Mouse (Mus musculus) splenic B cell, adult 2 months (primary cell): Measurements from ENCODE around the gene Sdk2.

Experiments
- DNase-seq: peaks from one replicate; pipeline ENCODE4 v3.0.0-alpha.2; 2011; ENCODE audit warnings: low read depth, low spot score
- H3K27me3 ChIP-seq: 2 replicates; pipeline ENCODE4 v1.6.1; 2012; ENCODE audit warnings: mild to moderate bottlenecking, low read length, moderate library complexity, mixed read lengths; ENCODE audit not compliant: control insufficient read depth, poor library complexity, insufficient read depth, severe bottlenecking
- H3K36me3 ChIP-seq: 2 replicates; pipeline ENCODE4 v1.6.1; 2012; ENCODE audit warnings: mild to moderate bottlenecking, low read length, moderate library complexity, mixed read lengths; ENCODE audit not compliant: control insufficient read depth, poor library complexity, insufficient read depth, severe bottlenecking

Gene Sdk2

GRCm38 (mm10) chr11:114064871-114065388, 1.9 kb downstream of the Sdk2 start:
- 0 out of 2 replicates have a peak, but pooled peaks cover 2% of the 10 kb centered on the region for H3K27me3 ChIP-seq
- H3K36me3 ChIP-seq, result no peaks in the 10 kb centered on the region
- peak; percentile 14 for DNase-seq

DNA sequence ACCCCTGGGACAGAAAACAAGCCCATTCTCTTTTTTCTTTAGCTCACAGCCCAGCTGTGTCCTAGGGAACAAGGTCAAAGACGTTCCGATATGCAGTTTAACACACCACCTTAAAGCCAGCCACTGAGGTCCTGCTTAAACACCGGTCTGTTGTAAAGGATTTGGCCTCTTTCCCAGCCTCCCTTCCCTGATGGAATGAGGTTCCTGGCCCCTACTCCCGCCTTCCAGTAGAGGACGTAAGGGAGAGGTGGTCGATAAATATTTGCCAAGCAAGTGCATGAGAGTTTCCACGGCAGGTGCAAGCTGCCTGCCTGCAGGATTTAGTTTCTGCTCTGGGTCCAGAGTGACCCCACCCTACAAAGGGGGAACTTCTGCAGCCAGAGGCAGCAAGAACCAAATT, 4.9 kb downstream of the Sdk2 start:
- Histone ChIP-seq H3K36me3 (no peaks in the 10 kb centered on the region), H3K27me3 (no peaks in the 10 kb centered on the region)
- DNase-seq, result no peak

DNA sequence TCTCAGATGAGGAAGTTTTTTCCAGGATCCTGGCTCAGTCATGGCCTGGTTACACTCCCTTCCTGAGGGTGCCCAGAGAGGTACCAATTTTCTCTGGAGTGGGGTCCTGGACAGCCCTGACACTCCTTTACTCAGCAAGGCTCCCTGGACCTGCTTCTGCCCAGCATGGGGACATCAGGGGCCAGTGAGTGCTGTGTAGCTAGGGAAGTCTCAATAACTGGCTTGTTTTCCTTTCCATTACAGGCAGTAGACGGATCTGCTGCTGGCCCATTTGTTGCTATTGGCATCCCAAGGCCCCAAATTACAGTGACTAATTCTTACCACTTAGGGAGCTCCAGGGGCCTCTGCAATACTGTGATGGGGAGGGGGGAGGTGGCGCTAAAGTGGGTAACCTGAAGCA, 5.6 kb downstream of the Sdk2 start:
- Histone ChIP-seq H3K27me3 (no peaks in the 10 kb centered on the region), H3K36me3 (no peaks in the 10 kb centered on the region)
- no peak for DNase-seq

GRCm38 (mm10) chr11:114056351-114056750, 10.5 kb downstream of the Sdk2 start:
- no peaks in the 10 kb centered on the region for H3K27me3 ChIP-seq
- no peak for DNase-seq

DNA sequence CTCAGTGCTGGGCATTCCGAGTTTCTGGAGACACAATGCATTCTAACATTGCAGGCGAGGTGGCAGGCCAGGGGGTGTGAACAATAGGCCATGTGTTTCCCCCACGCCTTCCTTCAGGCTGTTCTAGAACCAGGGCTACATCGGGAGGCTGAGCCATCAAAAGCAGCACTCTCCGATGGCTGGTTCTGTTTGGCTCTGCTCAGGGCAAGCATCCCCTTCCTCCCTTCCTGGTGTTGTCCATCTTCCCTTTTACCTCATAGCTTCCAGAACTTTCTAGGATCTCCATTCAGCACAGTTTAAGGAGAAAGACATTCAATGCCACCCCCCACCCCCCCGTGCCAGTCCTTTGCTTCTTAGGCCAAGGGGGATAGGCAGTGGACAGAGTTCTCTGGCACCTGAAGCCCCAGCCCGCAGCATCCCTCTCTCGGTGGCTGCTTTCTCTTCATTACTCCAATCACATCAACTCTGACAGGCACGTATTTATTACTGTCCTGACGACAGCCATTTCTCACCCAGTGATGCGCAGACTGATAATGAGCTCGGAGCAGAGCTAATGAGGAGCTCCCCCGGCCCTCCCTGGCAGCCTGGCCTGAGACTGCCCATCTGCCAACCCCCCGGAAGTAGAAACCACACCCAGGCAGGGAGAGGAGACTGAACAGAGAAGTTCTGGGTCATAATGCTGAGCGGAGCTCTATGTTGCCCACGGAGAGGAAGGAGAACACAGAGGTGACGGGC, 12.1 kb downstream of the Sdk2 start:
- no peaks in the 10 kb centered on the region for H3K27me3 ChIP-seq
- no peaks in the 10 kb centered on the region for H3K36me3 ChIP-seq
- DNase-seq, result no peak

More at GRCm38 (mm10) chr11:114056351-114056750, 10.5 kb downstream of the Sdk2 start:
- H3K36me3 ChIP-seq, result no peaks in the 10 kb centered on the region

DNA sequence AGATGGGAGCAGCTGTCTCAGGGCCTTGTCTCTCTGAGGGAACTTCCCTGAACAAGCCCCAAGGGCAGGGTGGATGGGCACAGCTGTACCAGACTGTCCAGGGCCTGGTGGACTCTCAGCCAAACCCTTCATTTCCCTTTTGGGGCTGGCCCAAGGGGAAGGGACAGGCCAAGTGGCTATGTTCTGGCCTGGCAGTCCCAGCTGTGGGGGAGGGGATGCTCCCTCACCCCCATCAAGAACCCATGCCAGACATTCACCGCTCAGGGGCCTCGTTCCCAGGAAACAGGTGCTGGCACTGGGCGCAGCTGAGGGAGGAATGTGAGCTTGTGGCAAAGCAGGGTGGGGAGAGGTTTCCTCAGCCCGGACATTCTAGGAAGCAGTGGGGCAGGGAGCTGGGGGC, 15.5 kb downstream of the Sdk2 start:
- no peaks in the 10 kb centered on the region for H3K36me3 ChIP-seq
- DNase-seq, result no peak
- H3K27me3 ChIP-seq, result no peaks in the 10 kb centered on the region

DNA sequence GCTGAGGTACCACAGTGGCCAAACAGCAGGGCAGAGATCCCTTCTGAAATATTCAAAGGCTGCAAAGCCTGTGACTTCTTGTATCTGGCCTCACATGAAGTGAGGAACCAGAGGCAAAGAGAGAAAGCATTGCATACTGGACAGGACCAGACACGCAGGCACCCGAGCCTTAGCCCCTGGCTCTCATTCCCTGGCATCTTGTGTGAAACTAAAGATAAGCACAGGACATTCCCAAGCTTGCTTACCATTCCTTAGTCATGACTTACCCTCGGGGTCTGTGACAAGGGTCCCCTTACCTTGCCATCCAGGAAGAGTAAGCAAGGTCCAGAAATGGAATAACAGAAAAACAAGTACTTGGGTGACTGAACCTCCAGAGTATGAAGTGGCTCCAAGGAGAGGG, 16.3 kb downstream of the Sdk2 start:
- no peaks in the 10 kb centered on the region for H3K36me3 ChIP-seq
- no peak for DNase-seq
- no peaks in the 10 kb centered on the region for H3K27me3 ChIP-seq

DNA sequence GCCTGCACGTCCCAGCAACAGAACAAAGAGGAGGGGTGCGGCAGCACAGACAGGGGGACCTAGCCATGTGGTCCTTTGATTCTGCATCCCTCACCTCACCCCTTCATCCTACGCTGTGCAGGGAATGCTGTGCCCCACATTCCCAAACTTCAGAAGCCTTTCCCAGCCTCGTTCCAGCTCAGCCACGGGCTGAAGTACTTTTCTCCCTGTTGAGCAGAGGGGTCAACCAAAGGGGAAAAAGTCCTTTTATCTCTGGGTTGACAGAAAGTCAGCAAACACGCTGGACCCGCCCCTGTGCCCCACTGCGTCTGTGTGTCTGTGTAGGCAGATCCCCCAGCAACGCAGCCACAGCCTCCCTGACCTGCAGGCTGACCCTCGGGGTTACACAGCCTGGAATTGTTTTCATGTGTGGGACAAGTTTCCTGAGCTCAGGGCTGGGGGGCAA, 18.9 kb downstream of the Sdk2 start:
- Histone ChIP-seq H3K27me3 (no peaks in the 10 kb centered on the region), H3K36me3 (no peaks in the 10 kb centered on the region)
- DNase-seq, result no peak

DNA sequence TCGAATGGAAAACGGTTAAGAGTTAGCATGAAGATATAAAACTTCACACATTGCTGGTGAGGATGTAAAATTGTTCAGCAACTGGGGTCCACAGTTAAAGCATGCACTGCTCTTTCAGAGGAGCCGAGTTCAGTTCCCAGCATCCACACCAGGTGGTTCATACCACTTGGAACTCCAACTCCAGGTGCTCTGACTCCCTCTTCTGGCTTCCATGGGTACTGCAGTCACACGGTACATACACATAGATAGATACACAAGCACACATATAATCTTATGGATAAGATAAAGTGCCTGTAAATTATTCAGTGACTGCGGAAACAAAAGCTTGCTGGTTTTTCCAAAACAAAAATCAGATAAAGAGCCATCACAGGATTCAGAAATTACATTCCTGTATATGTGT, 19.9 kb downstream of the Sdk2 start:
- DNase-seq, result no peak
- no peaks in the 10 kb centered on the region for H3K27me3 ChIP-seq
- no peaks in the 10 kb centered on the region for H3K36me3 ChIP-seq

- Histone ChIP-seq H3K27me3 (no peaks in the 10 kb centered on the region), H3K36me3 (no peaks in the 10 kb centered on the region)
- DNase-seq, result no peak
Measured at GRCm38 (mm10) chr11:114044373-114044772, 22.5 kb downstream of the Sdk2 start.

GRCm38 (mm10) chr11:114043530-114043929, 23.3 kb downstream of the Sdk2 start:
- DNase-seq, result no peak
- H3K36me3 ChIP-seq, result no peaks in the 10 kb centered on the region
- no peaks in the 10 kb centered on the region for H3K27me3 ChIP-seq

- no peak for DNase-seq
- no peaks in the 10 kb centered on the region for H3K36me3 ChIP-seq
- H3K27me3 ChIP-seq, result no peaks in the 10 kb centered on the region
Measured at GRCm38 (mm10) chr11:114040391-114041035, 26.3 kb downstream of the Sdk2 start.

DNA sequence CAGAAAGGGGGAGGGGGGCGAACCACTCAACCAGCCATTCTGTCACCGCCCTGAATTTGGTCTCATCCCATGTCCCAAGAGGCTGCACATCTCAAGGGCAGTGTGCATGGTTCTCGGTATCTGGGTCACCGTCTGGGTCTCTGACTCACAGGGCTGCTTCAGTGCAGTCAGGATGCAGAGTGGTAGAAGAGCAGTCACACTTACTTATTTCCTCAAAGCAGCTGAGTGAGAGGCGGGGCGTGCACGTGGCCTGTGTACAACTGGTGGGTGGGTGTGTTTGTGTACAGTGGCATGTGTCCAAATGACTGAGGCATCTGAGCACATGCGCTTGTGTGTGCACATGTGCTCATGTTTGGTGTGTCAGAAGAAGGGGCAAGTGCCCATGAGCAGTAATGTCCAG, 28.8 kb downstream of the Sdk2 start:
- no peaks in the 10 kb centered on the region for H3K36me3 ChIP-seq

GRCm38 (mm10) chr11:114031491-114031890, 35.4 kb downstream of the Sdk2 start:
- DNase-seq, result no peak
- H3K36me3 ChIP-seq, result no peaks in the 10 kb centered on the region
- no peaks in the 10 kb centered on the region for H3K27me3 ChIP-seq

More for the DNA sequence above, 28.8 kb downstream of the Sdk2 start:
- H3K27me3 ChIP-seq, result no peaks in the 10 kb centered on the region
- DNase-seq, result no peak

- no peak for DNase-seq
- Histone ChIP-seq H3K36me3 (no peaks in the 10 kb centered on the region), H3K27me3 (no peaks in the 10 kb centered on the region)
Measured at GRCm38 (mm10) chr11:114030214-114030613, 36.6 kb downstream of the Sdk2 start.
